Mouse (Mus musculus) stomach, embryonic 15.5 days (tissue): Measurements from ENCODE around the gene Nfia. TPM values are rescaled to one million over a fixed set of nuclear protein-coding genes. Genes with fewer than 3 reads are reported as not detected.
A peak's percentile ranks its signal among the peaks of the same experiment; 100 is the strongest.

Experiments
- ATAC-seq: fragments of 200-750 bp; cut with Nextera tagmentation; 2 replicates; pipeline ENCODE4 v1.8.0; 2017; ENCODE audit warnings: low read depth, moderate number of reproducible peaks, moderate TSS enrichment; ENCODE audit not compliant: insufficient read depth, low FRiP score
- H3K27ac ChIP-seq: fragments of 300-500 bp; sonication (generic); 2 replicates; pipeline ENCODE4 v1.5.1; 2015; ENCODE audit warnings: mild to moderate bottlenecking, inconsistent platforms
- H3K27me3 ChIP-seq: fragments of 300-500 bp; sonication (generic); replicated peaks from 2 replicates; pipeline ENCODE4 v1.6.1; 2015; ENCODE audit warnings: inconsistent platforms
- H3K36me3 ChIP-seq: fragments of 300-500 bp; sonication (generic); 2 replicates; pipeline ENCODE4 v1.6.1; 2015; ENCODE audit warnings: inconsistent platforms
- H3K4me1 ChIP-seq: fragments of 300-500 bp; sonication (generic); 2 replicates; pipeline ENCODE4 v1.6.1; 2015; ENCODE audit warnings: inconsistent platforms
- H3K4me2 ChIP-seq: fragments of 300-500 bp; sonication (generic); 2 replicates; pipeline ENCODE4 v1.6.1; 2015; ENCODE audit warnings: mild to moderate bottlenecking, inconsistent platforms
- H3K4me3 ChIP-seq: fragments of 300-500 bp; sonication (generic); replicated peaks from 2 replicates; pipeline ENCODE4 v1.5.1; 2015; ENCODE audit warnings: inconsistent platforms
- H3K9ac ChIP-seq: fragments of 300-500 bp; sonication (generic); 2 replicates; pipeline ENCODE4 v1.6.1; 2015; ENCODE audit warnings: inconsistent platforms
- H3K9me3 ChIP-seq: fragments of 300-500 bp; sonication (generic); 2 replicates; pipeline ENCODE4 v1.6.1; 2016; ENCODE audit warnings: inconsistent platforms
- WGBS: fragments of 180-500 bp; shearing (Covaris S2); methylation state at CpG from one replicate; pipeline ENCODE4 v1.1.7; 2015; 5-methylcytosine and 5-hydroxymethylcytosine counted together
- polyA plus RNA-seq: library from polyadenylated mRNA; unstranded; fragments of >200 nt; fragmentation: Nextera tagmentation; extraction: Ambion mirVana; gene quantifications from 2 replicates; pipeline ENCODE4 v1.2.1, GENCODE M21; 2015

Gene Nfia
- polyA plus RNA-seq, 1 experiment from 2014 or later: 45.5 TPM

- Histone ChIP-seq H3K27me3 (no peaks in the 10 kb centered on the region), H3K4me1 (peaks cover 6% of the 10 kb centered on the region; the same call in 1 of the 2 replicates), H3K36me3 (no peaks in the 10 kb centered on the region), H3K4me2 (no peak overlapping the region), H3K9me3 (no peaks in the 10 kb centered on the region), H3K27ac (no peak overlapping the region), H3K9ac (no peak overlapping the region), H3K4me3 (no peak overlapping the region)
- no peak for ATAC-seq
- 74% methylated on average over 3 of the region's 3 CpGs for WGBS
These were observed 36.4 kb downstream of the Nfia start for GRCm38 (mm10) chr4:97808885-97809284.

DNA sequence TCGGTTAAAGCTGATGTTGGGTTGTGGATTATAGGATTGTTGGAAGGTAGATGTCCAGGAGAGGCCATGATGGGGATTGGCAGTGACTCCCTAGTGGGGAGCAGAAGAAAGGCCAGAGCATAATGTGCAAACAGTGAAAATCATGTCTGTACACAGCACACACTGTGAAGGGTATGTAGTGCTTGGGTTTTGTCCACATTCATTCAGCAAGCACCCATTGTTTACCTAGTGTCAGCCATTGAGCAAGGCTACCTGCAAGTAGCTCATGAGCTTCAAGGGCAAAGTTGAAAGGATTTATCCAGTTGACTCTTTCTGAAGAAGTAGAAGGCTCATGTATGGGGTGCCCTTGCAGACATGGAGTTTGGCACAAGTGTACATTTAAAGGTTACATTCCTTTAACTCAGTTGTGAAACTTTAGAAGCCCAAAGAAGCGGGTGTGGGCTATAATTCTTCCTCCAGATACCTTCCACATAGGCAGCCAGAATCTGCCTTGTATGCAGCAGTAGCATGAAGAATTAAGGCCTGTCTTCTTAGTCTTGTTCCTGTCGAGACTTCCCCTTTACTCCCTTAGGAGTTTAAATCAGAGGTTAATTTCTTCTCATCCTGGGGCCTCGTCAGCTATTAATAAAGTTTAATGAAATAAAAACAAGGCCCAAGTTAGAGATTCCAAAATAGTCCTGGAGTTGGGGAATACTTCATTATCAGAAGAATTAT is 37.2 kb downstream of the Nfia start:
- H3K36me3 ChIP-seq: no peaks in the 10 kb centered on the region
- H3K9me3 ChIP-seq: no peaks in the 10 kb centered on the region
- ATAC-seq: 0 out of 2 replicates have a peak, but pooled peaks have one; percentile 27
- 70% methylated on average over 4 of the region's 4 CpGs for WGBS
- H3K4me2 ChIP-seq: no peak overlapping the region
- H3K27me3 ChIP-seq: no peaks in the 10 kb centered on the region
- peaks cover 6% of the 10 kb centered on the region; the same call in 1 of the 2 replicates for H3K4me1 ChIP-seq
- no peak overlapping the region for H3K27ac ChIP-seq
- no peak overlapping the region for H3K9ac ChIP-seq
- H3K4me3 ChIP-seq: no peak overlapping the region

GRCm38 (mm10) chr4:97810348-97810939 is 37.9 kb downstream of the Nfia start:
- Histone ChIP-seq H3K4me3 (no peak overlapping the region), H3K27me3 (no peaks in the 10 kb centered on the region), H3K27ac (no peak overlapping the region), H3K9me3 (no peaks in the 10 kb centered on the region), H3K4me1 (peaks cover 6% of the 10 kb centered on the region; the same call in 1 of the 2 replicates), H3K36me3 (no peaks in the 10 kb centered on the region), H3K4me2 (no peak overlapping the region), H3K9ac (no peak overlapping the region)
- no peak for ATAC-seq
- 86% methylated on average over 7 of the region's 7 CpGs for WGBS

- Histone ChIP-seq H3K27me3 (no peaks in the 10 kb centered on the region), H3K9me3 (no peaks in the 10 kb centered on the region), H3K4me3 (no peak overlapping the region), H3K9ac (no peak overlapping the region), H3K36me3 (no peaks in the 10 kb centered on the region), H3K4me2 (no peak overlapping the region), H3K4me1 (peaks cover 6% of the 10 kb centered on the region; the same call in 1 of the 2 replicates), H3K27ac (no peak overlapping the region)
- 70% methylated on average over 5 of the region's 5 CpGs for WGBS
- no peak for ATAC-seq
These were observed 40.5 kb downstream of the Nfia start for GRCm38 (mm10) chr4:97813035-97813434.

DNA sequence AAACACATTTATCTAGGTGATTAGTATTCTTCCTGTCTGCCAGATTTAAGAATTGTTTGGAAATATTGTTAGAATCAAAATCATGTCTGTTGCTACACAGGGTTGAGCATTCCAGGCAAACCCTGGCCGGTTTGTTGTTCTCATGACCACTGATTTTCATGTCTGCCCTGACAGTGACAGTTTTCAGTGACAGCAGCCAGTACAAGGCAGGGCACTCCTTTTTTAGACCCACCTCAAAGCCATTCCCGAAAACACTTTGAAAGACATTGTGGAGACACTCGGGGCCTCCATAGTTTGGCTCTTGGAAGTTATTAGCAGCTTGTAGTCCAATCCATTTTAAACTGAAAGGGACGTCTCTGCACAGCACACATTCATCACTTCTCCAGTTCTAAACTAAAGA is 41.5 kb downstream of the Nfia start:
- Histone ChIP-seq H3K27ac (no peak overlapping the region), H3K9ac (no peak overlapping the region), H3K36me3 (no peaks in the 10 kb centered on the region), H3K4me2 (no peak overlapping the region), H3K9me3 (no peaks in the 10 kb centered on the region), H3K4me1 (peaks cover 6% of the 10 kb centered on the region; the same call in 1 of the 2 replicates), H3K4me3 (no peak overlapping the region), H3K27me3 (no peaks in the 10 kb centered on the region)
- 47% methylated on average over 4 of the region's 4 CpGs for whole genome bisulfite sequencing
- ATAC-seq: no peak

DNA sequence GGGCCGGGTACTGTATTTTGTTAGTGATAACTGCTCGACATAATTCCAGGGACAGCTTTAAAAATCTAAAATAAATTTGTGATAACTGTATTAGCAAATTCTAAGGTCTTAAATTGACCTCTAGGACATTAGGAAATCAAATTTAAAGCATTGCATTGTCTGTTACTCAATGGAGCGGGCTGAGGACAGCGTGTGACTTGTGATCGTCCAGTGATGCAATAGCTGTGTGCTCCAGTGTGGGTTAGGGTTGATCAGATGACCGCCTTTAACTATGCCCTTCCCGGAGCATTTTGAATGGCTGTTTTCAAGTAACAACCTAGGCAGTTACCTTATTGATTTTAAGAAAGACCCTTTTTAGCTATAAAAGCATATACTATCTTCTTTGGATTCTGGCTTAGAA is 42.0 kb downstream of the Nfia start:
- H3K9me3 ChIP-seq: no peaks in the 10 kb centered on the region
- H3K36me3 ChIP-seq: no peaks in the 10 kb centered on the region
- H3K4me2 ChIP-seq: no peak overlapping the region
- H3K9ac ChIP-seq: no peak overlapping the region
- H3K4me1 ChIP-seq: 0 out of 2 replicates have a peak, but pooled peaks cover 3% of the 10 kb centered on the region
- ATAC-seq: no peak
- H3K27ac ChIP-seq: no peak overlapping the region
- WGBS: 86% methylated on average over 7 of the region's 7 CpGs
- H3K4me3 ChIP-seq: no peak overlapping the region
- no peaks in the 10 kb centered on the region for H3K27me3 ChIP-seq

GRCm38 (mm10) chr4:97816001-97816400 is 43.5 kb downstream of the Nfia start:
- no peak for ATAC-seq
- H3K36me3 ChIP-seq: no peaks in the 10 kb centered on the region
- H3K4me1 ChIP-seq: no peaks in the 10 kb centered on the region
- no peaks in the 10 kb centered on the region for H3K9me3 ChIP-seq
- H3K27me3 ChIP-seq: no peaks in the 10 kb centered on the region
- H3K27ac ChIP-seq: no peak overlapping the region
- H3K4me2 ChIP-seq: no peak overlapping the region
- H3K4me3 ChIP-seq: no peak overlapping the region
- no peak overlapping the region for H3K9ac ChIP-seq

GRCm38 (mm10) chr4:97816753-97817152 is 44.2 kb downstream of the Nfia start:
- no peak overlapping the region for H3K9ac ChIP-seq
- H3K27me3 ChIP-seq: no peaks in the 10 kb centered on the region
- no peak for ATAC-seq
- no peaks in the 10 kb centered on the region for H3K36me3 ChIP-seq
- H3K4me2 ChIP-seq: no peak overlapping the region
- H3K27ac ChIP-seq: no peak overlapping the region
- 63% methylated on average over 3 of the region's 3 CpGs for WGBS
- no peak overlapping the region for H3K4me3 ChIP-seq
- H3K4me1 ChIP-seq: no peaks in the 10 kb centered on the region
- H3K9me3 ChIP-seq: no peaks in the 10 kb centered on the region

- WGBS: 78% methylated on average over 1 of the region's 1 CpGs
- no peaks in the 10 kb centered on the region for H3K36me3 ChIP-seq
- no peak overlapping the region for H3K9ac ChIP-seq
- no peaks in the 10 kb centered on the region for H3K4me1 ChIP-seq
- no peak overlapping the region for H3K27ac ChIP-seq
- no peak overlapping the region for H3K4me2 ChIP-seq
- no peaks in the 10 kb centered on the region for H3K27me3 ChIP-seq
- no peak overlapping the region for H3K4me3 ChIP-seq
- no peaks in the 10 kb centered on the region for H3K9me3 ChIP-seq
- no peak for ATAC-seq
These were observed 45.2 kb downstream of the Nfia start for GRCm38 (mm10) chr4:97817741-97818140.

- Histone ChIP-seq H3K36me3 (no peaks in the 10 kb centered on the region), H3K4me2 (no peak overlapping the region), H3K9me3 (no peaks in the 10 kb centered on the region), H3K27ac (no peak overlapping the region), H3K27me3 (no peaks in the 10 kb centered on the region), H3K4me3 (no peak overlapping the region), H3K9ac (no peak overlapping the region), H3K4me1 (no peaks in the 10 kb centered on the region)
- ATAC-seq: no peak
- 80% methylated on average over 3 of the region's 3 CpGs for WGBS
These were observed 46.0 kb downstream of the Nfia start for GRCm38 (mm10) chr4:97818498-97818897.

GRCm38 (mm10) chr4:97819101-97819500 is 46.6 kb downstream of the Nfia start:
- WGBS: 86% methylated on average over 8 of the region's 8 CpGs
- Histone ChIP-seq H3K9me3 (no peaks in the 10 kb centered on the region), H3K36me3 (no peaks in the 10 kb centered on the region), H3K27ac (no peak overlapping the region), H3K4me2 (no peak overlapping the region), H3K27me3 (no peaks in the 10 kb centered on the region), H3K4me3 (no peak overlapping the region), H3K9ac (no peak overlapping the region), H3K4me1 (no peaks in the 10 kb centered on the region)
- ATAC-seq: no peak

DNA sequence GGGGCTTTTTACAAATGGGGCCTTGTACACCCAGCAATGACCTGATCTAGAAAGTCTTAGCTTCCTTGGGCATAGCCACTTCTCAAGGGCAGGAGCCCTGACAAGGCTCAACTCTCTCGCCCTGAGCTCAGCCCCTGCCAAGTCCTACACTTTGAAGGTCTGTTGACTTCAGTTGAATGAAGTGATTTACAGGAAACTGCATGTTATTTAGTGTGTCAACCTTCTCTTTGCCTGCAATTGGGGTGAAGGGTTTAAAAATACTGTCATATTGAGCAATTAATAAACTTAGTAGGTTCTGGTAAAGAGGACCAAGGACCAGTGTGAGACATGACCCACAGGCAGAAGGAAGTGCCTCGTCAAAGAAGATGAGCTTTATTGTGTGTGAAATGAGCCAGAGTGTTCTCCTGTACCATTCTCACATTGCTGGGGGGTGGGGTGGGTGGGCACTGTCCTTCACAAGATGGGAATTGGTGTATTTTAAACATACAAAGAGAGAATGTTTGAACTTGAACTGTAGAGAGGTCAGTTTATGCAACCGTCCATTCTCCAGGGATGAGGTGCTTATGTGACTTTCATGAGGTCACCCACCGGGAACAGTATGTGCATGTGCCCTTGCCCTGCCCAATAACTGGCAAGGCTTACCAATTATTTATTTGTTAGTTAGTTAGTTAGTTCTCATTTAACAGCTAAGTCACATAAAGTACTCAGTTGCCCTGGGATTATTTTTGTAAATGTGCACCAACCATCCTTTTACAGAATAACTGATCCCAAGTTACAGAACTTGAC is 48.1 kb downstream of the Nfia start:
- Histone ChIP-seq H3K27ac (no peak overlapping the region), H3K4me1 (0 out of 2 replicates have a peak, but pooled peaks cover 5% of the 10 kb centered on the region), H3K27me3 (no peaks in the 10 kb centered on the region), H3K4me3 (no peak overlapping the region), H3K9me3 (no peaks in the 10 kb centered on the region), H3K36me3 (no peaks in the 10 kb centered on the region), H3K9ac (no peak overlapping the region), H3K4me2 (no peak overlapping the region)
- WGBS: 67% methylated on average over 4 of the region's 4 CpGs
- no peak for ATAC-seq
